Mouse (Mus musculus) forebrain, embryonic 14.5 days (tissue): ENCODE measurements around the gene Cyth3. TPM values are rescaled to one million over a fixed set of nuclear protein-coding genes. Genes with fewer than 3 reads are reported as not detected.

ENCODE experiments used
- ATAC-seq: fragments of 200-750 bp; cut with Nextera tagmentation; 2 replicates; pipeline ENCODE4 v1.8.0; 2017; ENCODE audit warnings: mild to moderate bottlenecking, moderate library complexity
- DNase-seq: peaks from one replicate; pipeline ENCODE4 v3.0.0-alpha.2; 2015; ENCODE audit warnings: low spot score
- H3K27ac ChIP-seq: fragments of 300-500 bp; sonication (generic); 2 replicates; pipeline ENCODE4 v1.5.1; 2014; ENCODE audit warnings: low read depth, mild to moderate bottlenecking, control low read depth, low read length, moderate library complexity
- H3K27me3 ChIP-seq: fragments of 300-500 bp; sonication (generic); replicated peaks from 2 replicates; pipeline ENCODE4 v1.6.1; 2014; ENCODE audit warnings: low read length, control low read depth, mixed read lengths; ENCODE audit not compliant: control insufficient read depth, insufficient read depth
- H3K36me3 ChIP-seq: fragments of 300-500 bp; sonication (generic); 2 replicates; pipeline ENCODE4 v1.6.1; 2014; ENCODE audit warnings: low read length, control low read depth; ENCODE audit not compliant: control insufficient read depth, insufficient read depth
- H3K4me1 ChIP-seq: fragments of 300-500 bp; sonication (generic); 2 replicates; pipeline ENCODE4 v1.6.1; 2014; ENCODE audit warnings: antibody characterized with exemption, low read length, control low read depth; ENCODE audit not compliant: control insufficient read depth, insufficient read depth
- H3K4me2 ChIP-seq: fragments of 300-500 bp; sonication (generic); 2 replicates; pipeline ENCODE4 v1.6.1; 2014; ENCODE audit warnings: mild to moderate bottlenecking, control low read depth, low read length
- H3K4me3 ChIP-seq: fragments of 300-500 bp; sonication (generic); 2 replicates; pipeline ENCODE4 v1.5.1; 2014; ENCODE audit warnings: low read depth, low read length, control low read depth
- H3K9ac ChIP-seq: fragments of 300-500 bp; sonication (generic); 2 replicates; pipeline ENCODE4 v1.6.1; 2014; ENCODE audit warnings: mild to moderate bottlenecking, low read length, control low read depth, moderate library complexity
- H3K9me3 ChIP-seq: fragments of 300-500 bp; sonication (generic); replicated peaks from 2 replicates; pipeline ENCODE4 v1.6.1; 2016; ENCODE audit warnings: low read length, control low read depth, mixed read lengths; ENCODE audit not compliant: control insufficient read depth
- WGBS: fragments of 180-500 bp; shearing (Covaris S2); extraction: QIAGEN DNeasy Blood & Tissue Kit; methylation state at CpG from one replicate; pipeline ENCODE4 v1.1.7; 2014; 5-methylcytosine and 5-hydroxymethylcytosine counted together
- polyA plus RNA-seq: library from polyadenylated mRNA; unstranded; fragments of >200 nt; fragmentation: Nextera tagmentation; extraction: Ambion mirVana; gene quantifications from 2 replicates; pipeline ENCODE4 v1.2.1, GENCODE M21; 2014

The Cyth3 gene
- 26.1 and 34.1 TPM in 2 replicates for polyA plus RNA-seq

DNA sequence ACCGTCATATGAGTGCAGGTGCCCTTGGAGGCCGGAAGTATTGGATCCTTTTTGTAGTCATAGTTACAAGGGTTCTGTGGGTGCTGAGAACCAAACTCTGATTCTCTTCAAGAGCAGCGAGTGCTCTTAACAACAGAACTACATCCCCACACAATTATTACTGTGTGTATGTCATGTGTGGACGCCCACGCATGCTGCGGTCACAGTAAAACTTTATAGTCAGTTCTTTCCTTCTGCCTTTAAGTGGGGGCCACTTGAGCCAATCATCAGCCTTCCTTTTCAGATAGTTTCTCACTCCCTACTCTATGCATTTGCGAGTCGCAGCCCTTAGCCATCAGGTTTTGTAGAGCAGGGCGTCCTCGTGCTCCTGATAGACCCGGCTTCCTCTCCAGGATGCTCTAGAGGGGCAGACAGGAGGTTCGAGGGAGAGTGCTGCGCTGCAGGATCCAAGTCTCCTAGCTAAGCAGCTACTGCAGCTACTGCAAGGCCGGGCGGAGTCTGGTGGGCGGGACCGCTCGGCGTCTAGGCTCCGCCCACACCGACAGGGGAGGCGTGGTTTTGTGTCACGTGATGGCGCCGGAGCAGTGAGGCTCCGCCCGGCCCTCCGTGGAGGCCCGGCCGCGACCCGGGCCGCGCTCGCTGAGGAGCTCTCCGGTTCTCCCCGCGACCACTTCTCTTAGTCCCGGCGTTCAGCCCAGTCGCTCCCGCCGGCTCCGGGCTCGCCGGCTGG, at the start of gene Cyth3:
Gene Cyth3 (plus strand): TSS at position 555 of the 730 bp plus-strand sequence.
- 0 out of 2 replicates have a peak within 1 kb of the TSS, but pooled peaks have one; percentile 11 for H3K27ac ChIP-seq

DNA sequence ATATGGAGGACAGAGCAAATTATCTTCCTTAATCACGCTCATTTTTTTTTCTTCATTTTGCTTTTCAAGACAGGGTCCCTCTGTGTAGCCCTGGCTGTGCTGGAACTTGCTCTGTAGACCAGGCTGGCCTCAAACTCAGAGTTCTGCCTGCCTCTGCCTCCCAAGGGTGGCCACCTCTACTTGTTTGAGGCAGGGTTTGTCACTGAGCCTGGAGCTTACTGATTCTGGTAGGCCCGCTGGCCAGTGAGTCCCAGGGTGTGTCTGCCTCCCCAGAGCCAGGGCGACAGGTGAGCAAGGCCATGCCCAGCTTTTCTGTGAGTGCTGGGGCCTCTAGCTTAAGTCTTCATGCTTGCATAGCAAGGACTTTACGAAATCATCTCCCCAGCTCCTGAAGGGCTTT, 49.2 kb upstream of the Cyth3 start:
- no peak overlapping the region for H3K27ac ChIP-seq
- no peak overlapping the region for H3K9ac ChIP-seq
- H3K27me3 ChIP-seq = no peaks in the 10 kb centered on the region
- ATAC-seq (no peak), DNase-seq (no peak)
- H3K4me1 ChIP-seq = no peaks in the 10 kb centered on the region
- no peaks in the 10 kb centered on the region for H3K9me3 ChIP-seq
- H3K36me3 ChIP-seq = no peaks in the 10 kb centered on the region
- WGBS = 92% methylated on average over 4 of the region's 4 CpGs
- no peak overlapping the region for H3K4me2 ChIP-seq
- no peak overlapping the region for H3K4me3 ChIP-seq

More for the DNA sequence above, at the start of gene Cyth3:
- ATAC-seq (peak; percentile 97), DNase-seq (peak; percentile 93)
- peak within 1 kb of the TSS; percentile 80 for H3K4me2 ChIP-seq
- peak within 1 kb of the TSS; percentile 78 for H3K4me3 ChIP-seq
- peaks cover 7% of the 10 kb centered on the region; the same call in 1 of the 2 replicates for H3K4me1 ChIP-seq
- H3K9ac ChIP-seq = peak within 1 kb of the TSS; percentile 79
- no peaks in the 10 kb centered on the region for H3K27me3 ChIP-seq
- no peaks in the 10 kb centered on the region for H3K36me3 ChIP-seq
- H3K9me3 ChIP-seq = no peaks in the 10 kb centered on the region
- 8% methylated on average over 46 of the region's 46 CpGs for WGBS

DNA sequence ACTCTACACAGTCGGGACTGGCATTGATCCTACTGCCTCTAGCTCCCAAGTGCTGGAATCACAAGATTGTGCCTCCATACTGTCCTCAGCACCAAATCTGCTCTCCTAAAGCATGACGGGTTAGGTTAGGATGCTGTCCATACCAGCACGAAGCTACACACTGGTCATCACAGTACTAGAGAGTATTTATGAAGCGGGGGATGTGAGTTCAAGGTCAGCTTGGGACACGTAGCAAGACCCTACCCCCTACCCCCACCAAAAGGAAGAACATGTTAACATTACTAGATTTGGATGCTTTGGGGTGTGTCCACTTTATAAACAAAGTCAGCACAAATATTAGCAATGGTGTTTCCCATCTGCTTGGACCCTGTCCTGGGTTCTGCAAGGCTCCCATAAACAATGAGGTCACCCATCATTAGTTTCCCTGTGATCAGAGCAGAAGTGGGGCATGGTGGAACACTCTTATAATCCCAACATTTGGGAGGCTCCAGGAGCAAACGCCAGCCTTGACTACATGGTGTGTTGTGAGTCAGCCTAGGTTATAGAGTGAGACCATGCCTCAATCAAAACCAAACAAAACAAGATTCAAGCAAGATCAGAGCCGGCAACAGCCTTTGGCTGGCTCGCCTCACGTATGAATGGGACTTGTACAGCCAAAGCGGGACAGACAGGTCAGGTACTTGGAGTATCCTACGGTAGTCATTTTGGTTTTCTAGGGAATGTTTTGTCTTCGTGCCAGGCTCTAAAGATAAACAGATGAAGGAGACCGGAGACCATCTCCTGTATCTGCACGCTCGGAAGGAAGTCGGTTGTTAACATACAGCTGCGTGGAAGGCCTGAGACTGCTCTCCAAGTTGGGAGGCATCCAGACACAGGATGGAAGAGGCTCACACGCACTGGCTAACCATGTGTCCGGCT, 47.7 kb upstream of the Cyth3 start:
- H3K9me3 ChIP-seq = no peaks in the 10 kb centered on the region
- no peak overlapping the region for H3K4me3 ChIP-seq
- no peaks in the 10 kb centered on the region for H3K4me1 ChIP-seq
- no peak overlapping the region for H3K4me2 ChIP-seq
- H3K9ac ChIP-seq = no peak overlapping the region
- ATAC-seq = no peak
- H3K27me3 ChIP-seq = no peaks in the 10 kb centered on the region
- 87% methylated on average over 19 of the region's 19 CpGs for WGBS
- DNase-seq = no peak
- H3K27ac ChIP-seq = no peak overlapping the region
- no peaks in the 10 kb centered on the region for H3K36me3 ChIP-seq

- no peak overlapping the region for H3K4me2 ChIP-seq
- whole genome bisulfite sequencing = 89% methylated on average over 10 of the region's 10 CpGs
- DNase-seq (no peak), ATAC-seq (no peak)
- no peaks in the 10 kb centered on the region for H3K9me3 ChIP-seq
- H3K4me3 ChIP-seq = no peak overlapping the region
- no peak overlapping the region for H3K27ac ChIP-seq
- no peak overlapping the region for H3K9ac ChIP-seq
- no peaks in the 10 kb centered on the region for H3K27me3 ChIP-seq
- no peaks in the 10 kb centered on the region for H3K36me3 ChIP-seq
- H3K4me1 ChIP-seq = no peaks in the 10 kb centered on the region
These were observed 42.6 kb upstream of the Cyth3 start for GRCm38 (mm10) chr5:143579537-143580203.

DNA sequence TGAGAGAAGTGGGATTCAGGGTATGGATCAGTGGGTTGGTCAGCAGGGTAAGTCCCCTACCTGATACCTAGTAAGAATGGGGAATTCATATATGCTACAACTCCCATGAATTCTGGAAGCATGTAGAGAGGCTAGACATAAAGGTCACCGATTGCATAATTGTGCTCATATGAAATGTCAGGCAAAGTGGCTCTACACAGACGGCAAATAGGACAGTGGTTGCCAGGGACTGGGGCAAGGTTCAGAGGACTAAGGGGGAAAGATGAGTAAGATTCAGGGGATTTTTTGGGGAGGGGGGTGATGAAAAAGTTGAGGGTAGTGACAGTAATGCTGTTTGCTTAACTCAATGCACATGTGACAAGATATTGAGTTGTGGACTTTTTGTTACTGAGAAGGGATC, 41.3 kb upstream of the Cyth3 start:
- Histone ChIP-seq H3K4me3 (no peak overlapping the region), H3K27ac (no peak overlapping the region), H3K9ac (no peak overlapping the region), H3K36me3 (no peaks in the 10 kb centered on the region), H3K9me3 (no peaks in the 10 kb centered on the region), H3K4me2 (no peak overlapping the region), H3K27me3 (no peaks in the 10 kb centered on the region), H3K4me1 (no peaks in the 10 kb centered on the region)
- ATAC-seq (no peak), DNase-seq (no peak)
- 90% methylated on average over 2 of the region's 2 CpGs for WGBS

DNA sequence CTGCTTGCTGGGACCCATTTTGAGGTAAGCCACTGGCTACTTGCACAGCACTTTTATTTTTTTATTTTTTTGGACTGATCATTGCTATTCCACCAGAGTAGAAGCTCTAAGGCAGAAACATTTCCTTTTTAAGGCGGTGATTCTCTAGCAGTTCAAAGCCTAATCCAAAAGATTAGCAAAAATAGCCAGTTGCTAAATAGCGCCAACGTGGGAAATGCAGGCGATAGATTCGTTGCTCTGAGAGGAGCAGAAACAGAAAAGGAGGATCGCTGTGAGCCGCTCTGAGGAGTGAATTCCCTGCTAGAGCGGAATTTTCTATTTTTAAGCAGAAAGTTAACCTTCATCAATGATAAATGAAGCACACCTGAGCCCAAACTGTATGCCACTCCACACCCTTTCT, 40.4 kb upstream of the Cyth3 start:
- DNase-seq = no peak
- Histone ChIP-seq H3K4me1 (no peaks in the 10 kb centered on the region), H3K4me2 (no peak overlapping the region), H3K4me3 (no peak overlapping the region), H3K36me3 (no peaks in the 10 kb centered on the region), H3K9ac (no peak overlapping the region), H3K9me3 (no peaks in the 10 kb centered on the region), H3K27ac (no peak overlapping the region), H3K27me3 (no peaks in the 10 kb centered on the region)
- WGBS = 87% methylated on average over 8 of the region's 8 CpGs
- no peak for ATAC-seq

DNA sequence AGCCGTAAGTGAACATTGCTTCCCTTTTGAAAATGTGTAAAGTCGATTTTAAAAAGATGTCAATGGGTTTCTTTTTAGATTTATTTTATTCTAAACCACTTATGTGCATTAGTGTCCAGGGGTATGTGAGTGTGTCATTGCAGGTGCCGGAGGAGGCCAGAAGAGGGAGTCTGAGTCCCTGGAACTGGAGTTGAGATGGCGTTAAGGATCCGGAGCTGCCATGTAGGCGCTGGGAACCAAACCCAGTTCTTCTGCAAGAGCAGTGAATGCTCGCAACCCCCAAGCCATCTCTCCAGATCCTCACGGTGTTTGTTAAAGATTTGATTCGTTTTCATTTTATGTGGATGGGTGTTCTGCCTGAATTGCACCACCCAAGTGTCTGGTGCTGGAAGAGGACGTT, 39.2 kb upstream of the Cyth3 start:
- ATAC-seq (no peak), DNase-seq (no peak)
- Histone ChIP-seq H3K4me2 (no peak overlapping the region), H3K9me3 (no peaks in the 10 kb centered on the region), H3K27me3 (no peaks in the 10 kb centered on the region), H3K27ac (no peak overlapping the region), H3K36me3 (no peaks in the 10 kb centered on the region), H3K4me1 (no peaks in the 10 kb centered on the region), H3K4me3 (no peak overlapping the region), H3K9ac (no peak overlapping the region)
- 94% methylated on average over 10 of the region's 10 CpGs for WGBS

DNA sequence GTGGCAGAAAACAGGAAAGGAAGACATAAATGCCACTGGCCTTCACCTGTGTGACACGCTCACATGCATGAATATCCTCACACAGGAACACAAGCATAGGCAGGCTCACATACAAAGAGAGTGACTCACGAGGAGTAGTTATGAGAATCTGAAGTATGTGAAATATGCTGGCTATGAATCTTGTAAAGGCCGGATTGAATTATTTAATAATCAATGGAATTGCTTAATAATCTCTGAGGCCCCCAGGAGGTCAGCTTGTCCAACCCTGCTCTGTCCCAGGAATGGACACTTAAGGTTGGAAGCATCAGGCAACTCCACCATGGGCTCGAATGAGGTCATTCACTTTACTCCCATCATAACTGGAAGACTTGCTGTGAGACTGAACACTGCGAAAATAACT, 37.3 kb upstream of the Cyth3 start:
- 90% methylated on average over 5 of the region's 5 CpGs for WGBS
- Histone ChIP-seq H3K9me3 (no peaks in the 10 kb centered on the region), H3K27ac (no peak overlapping the region), H3K27me3 (no peaks in the 10 kb centered on the region), H3K4me2 (no peak overlapping the region), H3K9ac (no peak overlapping the region), H3K36me3 (no peaks in the 10 kb centered on the region), H3K4me3 (no peak overlapping the region), H3K4me1 (peaks cover 3% of the 10 kb centered on the region; the same call in 1 of the 2 replicates)
- ATAC-seq (no peak), DNase-seq (no peak)
